Mouse (Mus musculus): ENCODE measurements around the gene Vav3.

Vav3 gene

DNA sequence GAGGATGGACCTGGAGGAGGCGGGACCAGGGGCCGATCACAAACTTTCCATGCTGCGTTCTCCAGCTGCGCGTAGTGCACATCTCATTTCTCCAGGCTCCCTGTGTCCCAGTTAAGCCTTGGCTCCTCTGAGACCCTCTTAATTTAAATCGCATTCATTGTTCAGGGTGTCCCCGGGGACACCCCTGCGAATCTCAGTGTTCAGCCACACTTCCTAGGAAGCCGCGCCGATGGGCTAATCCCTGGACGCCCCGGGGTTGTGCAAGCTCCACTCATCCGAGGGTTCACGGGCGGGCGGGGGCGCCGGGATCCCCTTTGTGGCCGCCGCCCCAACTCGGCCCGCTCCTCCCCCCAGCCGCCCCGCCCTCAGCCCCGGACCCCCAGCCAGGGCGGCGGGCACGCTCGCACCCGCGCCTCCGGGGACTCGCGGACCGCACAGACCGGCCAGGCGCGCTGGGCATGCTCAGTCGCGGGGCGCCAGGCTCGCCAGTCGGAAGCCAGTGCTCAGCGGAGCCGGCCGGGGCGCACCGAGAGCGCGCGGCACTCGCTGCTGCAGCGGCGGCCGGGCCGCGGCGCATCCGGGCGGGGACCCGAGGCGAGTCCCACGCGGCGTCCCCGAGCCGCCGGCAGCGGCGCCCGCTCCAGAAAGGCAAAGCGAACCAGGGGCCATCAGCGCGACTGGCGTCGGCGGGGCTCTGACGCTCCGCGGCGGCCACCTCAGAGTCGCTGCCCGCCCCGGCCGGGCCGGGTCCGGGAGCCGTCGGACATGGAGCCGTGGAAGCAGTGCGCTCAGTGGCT lies at the start of gene Vav3:
Gene Vav3 (plus strand): TSS at position 380 of the 797 bp plus-strand sequence.
- peak; percentile 61 to 69 for DNase-seq

DNA sequence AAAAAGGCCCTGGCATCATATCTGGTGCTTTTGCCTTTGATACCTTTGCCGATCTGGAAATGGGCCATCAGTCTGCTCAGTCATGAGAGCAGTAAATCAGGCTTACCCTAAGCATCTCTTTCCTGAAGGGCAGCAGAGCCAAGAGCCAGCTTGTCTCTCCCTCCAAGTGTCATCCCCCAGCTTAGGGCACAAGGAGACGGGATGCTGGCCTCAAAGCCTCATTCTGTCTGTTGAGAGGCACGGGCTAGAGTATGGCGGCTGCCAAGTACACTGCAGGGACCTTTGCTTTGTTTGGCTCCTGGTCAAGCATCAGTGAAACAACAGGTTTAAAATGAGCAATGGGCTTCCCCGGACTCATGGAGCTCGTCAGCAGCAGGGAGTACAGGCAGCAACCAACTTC lies 41.6 kb upstream of the Vav3 start:
- DNase-seq, result peak; percentile 82 to 92

DNA sequence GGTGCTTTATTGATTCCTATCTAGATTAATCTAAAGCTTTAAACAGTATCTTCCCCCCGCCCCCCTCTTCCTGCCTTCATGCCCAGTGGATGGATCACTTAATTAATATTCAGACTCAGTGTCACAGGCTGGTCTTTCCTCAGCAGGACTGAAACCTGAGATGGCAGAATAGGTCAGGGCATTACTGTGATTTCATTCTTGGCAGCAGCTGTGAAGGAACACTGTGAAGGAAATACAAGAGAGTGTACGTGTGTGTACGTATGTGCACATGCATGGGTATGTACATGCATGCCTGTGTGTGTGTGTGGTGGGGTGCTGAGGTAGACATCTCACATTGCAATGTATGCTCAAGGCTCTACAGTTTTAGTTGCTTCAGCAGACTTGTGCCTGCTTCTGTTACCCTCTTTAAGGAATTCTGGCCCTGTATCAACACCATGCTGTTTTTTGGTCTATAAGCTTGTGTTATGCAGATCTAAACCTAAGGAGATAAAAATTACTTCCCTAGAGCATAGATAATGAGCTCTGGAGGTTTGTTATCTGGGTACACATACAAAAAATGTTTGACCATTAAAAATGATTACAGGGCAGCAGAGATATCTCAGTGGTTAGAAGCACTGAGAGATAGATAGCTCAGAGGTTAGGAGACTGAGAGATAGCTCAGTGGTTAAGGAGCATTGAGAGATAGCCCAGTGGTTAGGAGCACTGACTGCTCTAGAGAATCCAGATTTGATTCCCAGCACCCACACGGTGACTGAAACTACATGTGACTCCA lies 41.0 kb upstream of the Vav3 start:
- no peak for DNase-seq

DNA sequence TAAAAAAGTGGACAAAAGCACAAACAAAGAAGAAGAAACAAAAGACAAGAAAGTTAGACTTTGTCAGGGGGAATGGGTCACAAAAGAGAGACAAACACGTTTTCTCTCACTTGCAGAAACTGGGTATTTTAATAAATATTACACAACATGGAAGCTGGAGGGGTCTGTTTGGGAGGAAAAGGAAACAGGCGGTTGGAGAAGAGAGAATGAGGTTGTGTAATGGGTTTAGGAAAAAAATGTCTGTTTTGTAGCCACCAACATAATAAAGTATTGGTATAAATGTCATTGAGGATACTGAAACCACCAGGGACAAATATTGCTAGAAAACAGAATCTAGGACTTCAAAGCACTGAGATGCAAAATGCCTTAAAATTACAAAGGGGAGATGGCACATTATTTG lies 38.4 kb upstream of the Vav3 start:
- no peak for DNase-seq

DNA sequence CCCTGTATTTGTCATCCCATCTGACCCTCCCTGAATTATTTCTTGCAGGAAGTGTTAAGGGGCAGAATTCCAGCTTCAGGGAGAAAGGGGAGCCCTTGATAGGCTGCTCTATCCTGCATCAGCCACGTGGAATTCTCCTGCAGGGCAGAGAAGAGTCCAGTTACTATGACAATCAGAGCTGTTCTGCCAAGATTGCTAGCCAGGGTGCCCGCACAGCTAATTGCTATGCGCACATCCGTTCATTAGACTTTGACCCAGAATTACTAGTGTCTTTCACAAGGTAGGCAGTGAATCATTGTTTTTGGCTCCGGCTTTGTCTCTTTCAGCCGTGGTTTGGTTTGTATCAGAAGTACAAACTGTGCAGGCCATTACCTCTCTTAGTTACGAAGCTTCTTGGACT lies 33.0 kb upstream of the Vav3 start:
- peak; percentile 23 to 30 for DNase-seq

DNA sequence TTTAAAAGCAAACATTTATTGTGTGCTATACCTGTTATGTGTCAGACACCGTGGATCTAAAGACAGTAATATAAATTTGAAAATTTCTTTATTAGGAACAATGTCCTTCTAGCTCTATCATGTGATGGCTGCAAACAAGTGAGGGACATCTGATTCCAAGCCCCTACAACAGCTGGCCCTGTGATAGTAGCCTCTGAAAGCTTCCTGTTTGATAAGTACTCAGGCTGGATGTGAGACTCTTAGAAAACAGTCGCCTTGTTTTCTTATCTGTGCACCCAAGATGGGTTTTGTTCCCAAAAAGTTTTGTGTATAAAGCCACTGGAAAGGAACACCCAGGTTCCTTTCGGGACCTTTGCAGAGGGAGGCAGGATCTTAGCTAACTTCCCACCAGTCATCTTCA lies 32.0 kb upstream of the Vav3 start:
- no peak for DNase-seq

DNA sequence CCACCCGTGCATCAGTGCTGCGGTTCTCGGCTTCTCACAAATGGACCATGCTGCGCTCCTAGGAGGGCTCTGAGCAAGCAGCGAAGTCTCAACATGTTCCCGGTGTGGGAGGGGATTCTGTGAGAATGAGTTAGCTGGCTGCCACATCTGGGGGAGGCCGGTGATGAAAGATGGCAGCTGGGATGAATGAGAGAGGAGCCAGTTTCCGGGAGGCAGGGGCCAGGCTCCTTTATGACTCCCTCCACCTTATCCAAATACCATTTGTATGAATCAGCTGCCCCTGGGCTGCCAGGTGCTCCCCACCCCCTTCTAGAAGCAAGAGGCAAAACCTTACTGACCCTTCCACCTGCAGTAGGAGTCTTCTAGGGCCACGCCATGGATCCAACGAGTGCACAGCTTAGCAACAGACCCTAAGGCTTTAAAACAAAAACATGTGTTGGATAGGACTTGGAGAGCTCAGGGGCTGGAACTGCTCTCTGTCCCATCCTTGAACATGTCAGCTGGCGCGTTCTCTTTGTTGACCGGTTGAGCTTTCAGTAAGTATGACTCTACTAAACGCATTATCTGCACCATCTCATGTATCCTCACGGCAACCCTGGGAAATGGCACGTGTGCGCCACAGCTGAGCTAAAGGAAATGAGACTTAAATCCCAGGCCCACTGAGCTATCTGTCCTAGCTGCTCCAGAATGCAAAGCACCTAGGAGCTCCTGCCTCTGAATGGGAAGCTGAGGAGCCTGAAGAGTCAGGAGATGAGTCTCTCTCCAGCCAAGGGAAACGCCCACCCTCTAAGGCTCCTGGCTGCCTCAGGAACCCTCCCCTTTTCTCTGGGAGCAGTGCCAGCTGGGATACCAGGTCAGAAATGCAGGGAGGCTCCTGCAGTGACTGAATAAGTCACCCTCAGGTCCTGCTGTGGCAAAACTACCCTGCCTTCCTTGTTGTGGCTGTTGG lies 30.9 kb upstream of the Vav3 start:
- DNase-seq, result peak in 1 of 2 experiments; percentile 23

DNA sequence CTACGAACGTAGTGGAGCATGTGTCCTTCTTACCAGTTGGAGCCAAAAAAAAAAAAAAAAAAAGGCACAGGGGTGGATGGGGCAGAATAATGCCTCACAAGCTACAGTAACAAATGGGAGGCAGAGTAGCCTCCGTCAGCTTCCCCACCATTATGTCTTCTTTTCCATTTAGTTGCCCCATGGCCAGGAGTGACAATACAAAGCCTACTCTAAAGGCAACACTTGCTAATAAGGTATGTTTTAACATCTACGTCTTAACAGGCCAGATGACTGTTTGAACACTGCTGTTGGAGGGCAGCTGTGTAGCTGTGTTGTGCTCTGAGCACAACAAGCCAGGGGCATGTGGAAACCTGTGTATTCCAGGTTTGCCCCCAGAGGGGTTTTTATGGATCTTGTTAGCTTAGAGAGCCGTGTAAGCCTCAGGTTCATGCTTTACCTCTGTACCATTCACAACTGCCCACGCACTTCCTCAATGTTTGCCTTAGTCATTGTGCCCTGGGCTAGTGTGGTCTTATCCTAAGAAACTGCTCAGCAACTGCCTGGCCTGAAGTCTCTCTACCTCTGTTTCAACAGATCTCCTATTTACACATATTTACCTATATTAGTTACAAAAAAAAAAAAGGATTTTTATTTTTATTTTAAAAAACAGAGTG lies 29.2 kb upstream of the Vav3 start:
- DNase-seq, result no peak

DNA sequence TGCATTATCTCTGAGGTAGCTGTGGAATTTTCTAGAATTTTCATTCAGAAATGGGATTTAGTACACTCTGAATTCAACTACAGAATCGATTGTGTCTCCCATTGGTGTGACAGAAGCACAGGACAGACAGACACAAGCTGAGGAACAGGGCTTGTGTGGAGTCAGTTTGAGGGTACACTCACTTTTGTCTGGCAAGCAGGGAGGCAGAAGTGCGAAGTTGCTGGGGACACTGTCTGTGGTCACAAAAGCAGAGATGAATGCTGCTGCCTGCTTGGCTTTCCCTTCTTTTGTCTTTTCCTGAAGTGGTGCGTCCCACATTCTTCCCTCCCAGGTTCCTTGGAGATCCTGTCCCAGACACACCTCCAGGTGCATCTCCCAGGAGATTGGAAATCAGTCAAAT lies 28.6 kb upstream of the Vav3 start:
- DNase-seq, result no peak

DNA sequence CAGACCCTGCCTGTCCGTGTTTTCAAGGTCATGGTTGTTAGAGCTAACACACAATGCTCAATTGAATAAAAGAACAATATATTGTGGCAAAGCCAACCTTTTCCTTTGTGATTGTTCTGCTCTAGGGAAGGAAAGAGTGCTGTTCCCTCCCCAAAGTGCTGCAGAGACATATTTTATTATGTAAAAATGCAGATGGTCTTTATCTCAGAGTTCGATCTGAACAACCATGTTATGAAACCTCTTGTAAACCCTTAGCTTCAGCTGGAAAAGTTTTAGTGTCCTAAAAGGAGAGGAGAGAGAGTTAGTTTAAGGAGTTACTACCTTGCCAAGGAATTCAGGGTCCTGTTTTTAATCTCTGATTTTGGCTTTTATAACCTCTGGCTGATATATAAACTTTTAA lies 27.0 kb upstream of the Vav3 start:
- DNase-seq, result no peak

DNA sequence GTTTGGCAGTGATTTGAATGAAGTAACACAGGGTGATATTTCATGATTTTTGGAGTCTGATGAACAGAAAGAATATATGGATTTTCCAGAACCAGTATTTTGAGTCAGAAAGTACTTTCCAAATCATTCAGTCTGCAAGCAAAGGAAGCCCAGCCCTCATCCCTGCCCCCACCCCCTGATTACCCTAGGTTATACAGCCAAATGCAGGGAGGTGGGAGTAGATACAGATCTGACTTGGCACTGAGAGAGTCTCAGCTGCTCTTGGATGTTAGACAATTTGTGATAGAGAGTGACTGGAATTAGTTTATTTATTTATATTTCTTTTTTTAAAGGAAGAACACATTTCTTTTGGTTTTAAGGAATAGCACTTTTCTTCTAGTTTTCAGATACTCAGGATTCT lies 18.2 kb upstream of the Vav3 start:
- peak; percentile 7 to 16 for DNase-seq

DNA sequence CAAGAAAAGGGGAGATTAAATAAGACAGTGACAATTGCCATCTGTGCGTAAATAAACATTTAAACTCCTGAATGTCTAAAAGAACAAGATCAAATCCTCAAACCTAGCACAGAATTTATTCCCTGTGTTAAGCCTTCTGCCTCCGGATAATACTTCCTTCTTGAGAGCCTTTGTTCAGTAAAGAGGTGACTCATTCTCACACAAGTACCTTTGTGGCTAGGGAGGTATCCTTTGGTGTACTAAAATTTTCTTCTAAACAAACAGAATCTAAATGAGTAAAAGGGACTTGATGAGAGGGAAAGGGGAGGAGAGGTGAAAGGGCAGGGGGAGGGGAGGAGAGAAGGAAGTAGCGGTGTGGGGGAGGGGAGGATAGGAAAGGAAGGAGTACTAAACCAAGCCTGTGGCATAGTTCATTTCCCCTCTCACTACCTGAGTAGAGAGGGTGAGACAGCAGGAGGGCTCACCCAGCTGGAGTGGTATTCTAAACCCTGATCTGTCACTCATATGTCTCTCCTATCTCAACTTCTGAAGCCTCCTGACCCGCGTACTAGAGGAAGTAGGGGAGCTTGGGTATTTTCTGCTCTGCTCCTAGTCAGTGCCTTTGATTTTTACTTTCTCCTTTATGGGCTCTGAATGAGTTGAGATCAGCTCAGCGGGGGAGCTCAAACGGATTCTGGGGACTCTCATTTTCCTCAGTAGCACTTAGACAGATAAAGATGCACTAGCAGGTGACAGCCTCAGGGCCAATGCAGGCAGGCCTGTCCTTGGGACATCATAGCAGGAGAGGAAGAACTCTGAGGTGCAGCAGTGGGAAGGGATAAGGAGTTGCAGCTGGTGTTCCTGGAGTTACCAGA lies 16.8 kb upstream of the Vav3 start:
- DNase-seq, result no peak

DNA sequence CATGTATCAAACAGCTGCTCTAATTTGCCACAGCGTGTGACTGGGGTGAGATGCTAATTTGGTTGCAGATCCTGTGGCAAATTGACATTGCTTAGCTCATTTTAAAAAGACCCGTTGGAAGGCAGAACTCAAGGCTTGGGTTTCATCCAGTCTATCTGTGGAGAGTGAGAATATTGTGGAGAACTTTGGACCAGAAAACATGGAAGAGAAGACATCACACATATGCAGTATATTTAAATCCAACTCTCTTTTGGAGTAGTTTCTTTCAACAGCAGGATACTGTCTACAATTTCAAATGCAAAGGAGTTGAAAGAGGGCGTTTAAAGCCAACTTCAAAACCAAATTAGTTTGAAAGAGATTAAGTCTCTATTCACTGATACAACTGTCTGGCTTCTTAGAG lies 13.3 kb upstream of the Vav3 start:
- no peak for DNase-seq

DNA sequence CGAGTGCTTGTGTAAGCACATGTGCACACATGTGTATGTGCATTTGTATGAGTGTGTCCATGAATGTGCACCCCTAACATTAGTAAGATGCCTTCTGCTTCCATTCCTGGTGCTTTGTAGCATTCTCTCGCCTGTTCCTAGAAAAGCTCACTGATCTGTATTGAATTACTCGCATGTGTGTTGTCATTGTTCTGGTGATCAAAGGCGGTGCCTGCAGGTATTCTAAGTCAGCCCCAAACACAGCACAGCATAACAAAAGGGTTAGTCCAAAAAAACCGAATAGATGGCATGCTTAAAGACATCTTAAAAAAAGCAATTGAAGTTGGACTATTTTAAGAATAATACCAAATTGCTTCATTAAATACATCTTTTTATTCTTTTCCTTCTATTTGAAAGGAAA lies 7.7 kb upstream of the Vav3 start:
- DNase-seq, result no peak

DNA sequence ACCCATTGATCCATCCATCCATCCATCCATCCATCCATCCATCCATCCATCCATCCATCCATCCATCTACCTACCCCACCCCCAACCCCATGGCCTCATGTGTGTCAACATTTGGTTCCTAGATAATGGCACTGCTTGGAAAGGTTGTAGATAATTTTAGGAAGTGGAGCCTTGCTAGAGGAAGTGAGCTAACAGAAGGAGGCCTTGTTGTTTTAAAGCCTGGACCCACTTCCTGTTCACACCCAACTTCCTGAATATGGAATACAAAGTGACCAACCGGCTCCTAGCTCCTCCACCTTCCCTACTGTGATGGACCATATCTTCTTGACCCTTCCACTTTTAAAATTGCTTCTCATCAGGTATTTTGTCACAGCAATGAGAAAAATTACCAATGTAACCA lies 5.0 kb upstream of the Vav3 start:
- DNase-seq, result no peak

DNA sequence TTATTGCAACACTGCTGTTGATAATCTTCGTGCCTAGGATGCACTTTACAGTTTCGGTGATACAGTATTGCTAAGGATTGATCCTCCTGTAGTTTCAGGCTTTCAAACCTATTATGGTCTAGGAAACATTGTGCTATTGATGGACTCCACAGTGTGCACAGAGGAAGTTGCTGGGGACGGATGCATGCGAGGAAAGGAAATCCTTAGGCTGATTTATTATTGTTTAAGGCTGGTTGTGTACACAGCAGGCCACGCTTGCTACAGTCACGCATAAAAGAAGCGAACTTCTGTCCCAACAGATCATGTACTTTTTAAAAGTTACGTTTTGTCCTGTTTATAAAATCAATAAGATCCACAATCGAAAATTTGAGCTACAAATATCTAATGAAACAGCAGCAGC lies 1.2 kb upstream of the Vav3 start:
- no peak for DNase-seq

DNA sequence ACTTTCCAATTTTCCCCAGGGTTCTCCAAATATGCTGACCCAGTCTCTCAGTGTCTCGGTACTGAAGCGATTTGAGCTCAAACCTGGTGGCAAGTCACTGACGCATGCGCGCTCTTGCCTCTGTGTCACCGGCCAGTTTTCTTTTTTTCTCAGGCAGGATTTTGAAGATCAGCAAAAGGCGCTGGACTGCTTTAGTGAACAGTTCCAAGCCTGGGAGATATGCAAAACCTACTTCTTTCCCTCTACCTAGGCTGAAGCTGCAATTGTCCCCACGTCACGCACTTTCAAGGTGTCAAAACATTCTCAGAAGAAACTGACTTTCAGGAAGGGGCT lies 546 bp upstream of the Vav3 start:
- peak; percentile 47 to 56 for DNase-seq

DNA sequence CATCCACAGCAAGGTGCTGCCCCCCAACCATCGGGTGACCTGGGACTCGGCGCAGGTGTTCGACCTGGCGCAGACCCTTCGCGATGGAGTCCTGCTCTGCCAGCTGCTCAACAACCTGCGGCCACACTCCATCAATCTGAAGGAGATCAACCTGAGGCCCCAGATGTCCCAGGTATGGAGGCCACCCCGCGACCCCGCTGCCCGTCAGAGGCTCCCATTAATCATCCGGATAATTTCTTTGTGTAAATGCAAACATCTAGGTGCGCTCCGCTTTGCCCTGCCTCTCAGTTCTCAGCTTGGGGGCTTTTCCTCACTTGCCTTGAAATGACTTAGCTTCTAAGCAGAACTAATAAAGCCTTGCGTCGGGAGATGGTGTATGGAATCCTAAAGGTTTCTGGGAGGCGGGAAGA lies 623 bp downstream of the Vav3 start:
- no peak for DNase-seq

DNA sequence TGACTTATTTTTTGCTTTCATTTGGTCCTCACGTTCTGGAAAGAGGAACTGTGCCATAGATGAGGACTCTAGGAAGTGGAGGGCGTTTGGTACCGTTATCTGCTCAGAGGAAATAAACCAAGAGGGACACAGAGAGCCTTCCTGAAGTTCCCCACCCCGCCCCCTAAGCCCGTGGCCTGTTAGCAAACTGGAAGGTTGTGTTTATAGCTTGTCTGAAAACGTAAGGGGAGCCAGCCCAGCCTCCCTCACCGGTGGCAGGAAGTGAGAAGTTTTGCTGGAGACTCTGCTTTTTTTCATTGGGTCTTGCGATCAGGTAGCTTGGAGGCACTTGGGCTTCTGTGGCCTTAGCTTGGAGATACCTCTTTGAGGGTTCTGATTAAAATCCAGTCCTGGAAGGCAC lies 1.2 kb downstream of the Vav3 start:
- peak; percentile 10 to 14 for DNase-seq

DNA sequence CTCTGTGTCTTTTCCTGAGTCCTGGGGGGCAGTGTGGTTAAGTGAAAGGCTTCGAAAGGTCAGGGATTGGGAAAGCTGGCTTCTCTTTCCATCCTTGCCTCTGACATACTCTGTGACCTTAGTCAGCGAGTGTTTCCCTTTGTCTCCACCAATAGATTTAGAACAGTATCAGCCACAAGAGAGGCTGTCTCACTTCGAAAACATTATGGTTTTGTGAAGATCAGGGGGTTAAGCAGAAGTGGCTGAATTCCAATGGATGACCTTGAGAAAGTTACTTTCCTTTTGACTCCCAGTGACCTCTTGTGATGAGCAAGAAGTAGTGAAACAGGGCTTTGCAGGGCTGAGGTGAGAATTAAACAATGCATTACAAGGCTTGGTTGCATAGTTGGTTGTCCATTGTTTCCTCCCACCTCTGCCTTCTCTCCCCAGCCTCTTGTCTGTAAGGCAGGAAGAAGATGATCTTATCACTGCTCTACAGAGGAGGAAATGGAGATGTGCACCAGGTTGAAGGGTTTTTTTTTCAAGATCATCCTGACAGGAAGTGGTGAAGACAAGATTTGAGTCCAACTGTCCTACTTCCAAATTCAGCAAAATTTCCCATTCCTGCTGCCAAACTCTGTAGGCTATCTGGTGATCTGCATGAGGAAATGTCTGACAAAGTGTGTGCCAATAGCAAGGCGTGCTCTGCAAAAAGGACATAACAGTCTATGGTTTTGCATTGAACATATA lies 11.7 kb downstream of the Vav3 start:
- DNase-seq, result peak; percentile 8 to 9

DNA sequence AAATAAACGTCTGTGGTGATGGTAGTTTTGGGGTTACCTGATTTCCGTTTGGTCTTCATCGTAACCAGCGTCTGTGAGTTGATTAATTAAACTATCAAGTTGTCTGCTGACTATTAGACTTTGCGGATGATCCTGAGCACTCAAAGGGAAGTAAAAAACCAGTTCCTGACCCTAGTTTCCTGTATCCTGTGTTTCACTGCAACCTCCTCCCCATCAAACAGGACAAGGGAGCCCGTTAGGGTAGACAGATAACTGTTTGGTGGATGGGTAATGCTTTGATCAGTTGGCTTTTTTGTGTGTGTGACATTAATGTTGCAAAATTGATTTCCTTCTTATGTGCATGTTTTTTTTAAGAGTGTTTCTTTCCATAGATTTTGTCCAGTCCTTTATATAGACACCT lies 12.2 kb downstream of the Vav3 start:
- no peak for DNase-seq

Measured in cerebellum, postnatal 10 days (tissue).